Mouse (Mus musculus) erythroblast, embryonic 14.5 days (primary cell): ENCODE data around the gene Tuba8.

Experiments used
- GATA1 ChIP-seq: IDR thresholded peaks from 2 replicates; pipeline ENCODE4 v1.6.1; 2012; ENCODE audit warnings: low read length, inconsistent platforms, mixed read lengths
- TAL1 ChIP-seq: IDR thresholded peaks from 3 replicates; pipeline ENCODE4 v1.6.1; 2012; ENCODE audit warnings: low read length, inconsistent platforms, mixed read lengths

GRCm38 (mm10) chr6:121215336-121215735, 4.8 kb downstream of the Tuba8 start:
- TF ChIP-seq TAL1 (no peak), GATA1 (no peak)
